Mouse (Mus musculus): ENCODE measurements at regions not wholly inside any gene's neighbourhood (a gene's known extent, or its start where the extent isn't known, plus 50 kb on each side); places are given as distances from the start of the nearest gene placed in this dataset.

DNA sequence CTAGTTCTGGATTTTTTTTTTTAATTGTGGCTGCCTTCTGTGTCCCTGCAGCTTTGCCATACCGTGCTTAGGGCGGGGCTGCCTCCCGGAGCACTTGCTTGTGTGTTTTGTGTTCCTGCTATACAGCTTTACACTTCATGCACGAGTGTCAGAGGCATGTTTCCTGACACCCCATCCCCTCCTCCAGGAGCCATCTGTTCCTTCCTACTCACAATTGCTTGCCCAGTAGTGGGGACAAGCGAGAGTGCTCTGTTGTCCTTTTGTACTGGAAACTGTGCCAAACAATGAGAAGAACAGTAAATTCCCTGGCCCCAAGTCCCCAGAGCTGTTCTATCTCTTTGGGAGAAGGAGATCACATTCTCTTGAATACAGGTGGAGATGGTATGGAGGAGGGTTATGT is 53.5 kb downstream of the Csf2 start:
- DNase-seq (ENCODE audit: low spot score in 2 of 2), result peak in 1 of 2 experiments; percentile 34

DNA sequence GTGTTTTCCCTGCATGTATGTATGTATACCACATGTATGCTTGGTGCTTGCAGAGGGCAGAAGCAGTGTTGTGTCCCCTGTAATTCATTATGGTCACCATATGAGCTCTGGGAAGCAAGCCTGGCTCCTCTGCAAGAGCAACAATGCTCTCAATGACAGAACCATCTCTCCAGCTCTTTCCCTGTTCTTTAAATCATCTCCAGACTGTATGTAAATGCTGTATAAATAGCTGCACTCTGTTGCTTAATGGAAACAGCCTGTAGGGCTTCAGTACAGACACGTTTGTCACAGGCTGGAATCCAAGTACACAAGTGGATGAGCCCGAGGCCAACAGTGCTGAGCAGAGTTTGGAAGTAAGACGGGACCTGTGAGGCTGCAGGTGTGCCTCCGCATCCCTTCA is 54.7 kb downstream of the Csf2 start:
- no peak for DNase-seq (ENCODE audit: low spot score in 2 of 2)

DNA sequence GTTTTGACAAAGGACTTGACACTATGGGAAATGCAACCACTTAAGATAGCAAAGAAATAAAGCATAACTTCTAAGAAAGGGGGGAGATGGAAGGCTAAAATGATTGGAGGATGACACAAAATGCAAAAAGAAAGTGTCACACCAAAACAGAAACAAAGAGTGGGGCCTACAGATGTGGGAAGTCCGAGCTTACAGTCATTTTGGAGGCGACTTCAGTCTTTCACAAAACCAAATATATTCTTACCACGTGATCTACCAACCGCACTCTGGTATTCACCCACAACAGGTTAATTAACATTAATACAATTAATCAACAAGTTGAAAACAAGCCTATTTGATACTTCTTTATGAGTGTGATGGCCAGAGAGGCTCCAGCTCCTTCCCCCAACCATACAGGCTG is 57.2 kb downstream of the Csf2 start:
- no peak for DNase-seq (ENCODE audit: low spot score in 2 of 2)

DNA sequence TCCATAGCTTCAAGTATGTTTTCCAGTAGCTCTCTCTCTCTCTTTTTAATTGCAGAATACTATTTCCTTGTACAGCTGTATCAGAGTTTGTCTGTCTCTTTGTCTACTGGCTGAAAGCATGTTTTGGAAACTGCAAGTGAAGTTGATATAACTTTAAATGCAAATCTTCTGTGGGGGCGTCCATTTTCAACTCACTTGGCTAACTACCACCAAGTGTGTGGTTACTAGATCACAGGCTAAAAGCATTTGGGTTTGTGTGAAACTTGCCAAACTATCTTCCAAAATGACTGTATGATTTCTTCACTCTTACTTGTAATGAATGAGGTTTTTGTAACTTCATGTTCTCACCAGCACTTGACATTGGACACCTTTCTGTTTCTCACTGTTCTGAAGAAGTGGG is 61.6 kb downstream of the Csf2 start:
- no peak for DNase-seq (ENCODE audit: low spot score in 2 of 2)

DNA sequence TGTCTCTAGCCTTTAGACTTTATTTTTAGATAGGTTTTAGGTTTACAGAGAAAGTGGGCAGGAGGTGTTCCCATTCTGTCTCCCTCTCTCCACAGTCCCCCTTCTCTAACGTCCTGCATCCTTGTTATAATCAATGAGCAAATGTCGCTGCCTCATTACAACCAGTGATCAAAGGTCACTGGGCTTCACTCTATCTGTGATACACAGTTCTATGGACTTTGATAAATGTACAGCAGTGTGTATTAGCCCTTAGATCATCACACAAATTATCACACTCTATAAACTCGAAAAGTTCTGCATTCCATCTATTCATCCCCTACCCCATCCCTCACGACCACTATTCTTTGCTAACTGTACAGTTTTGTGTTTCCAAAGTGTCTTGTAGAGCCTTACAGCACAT is 62.1 kb downstream of the Csf2 start:
- no peak for DNase-seq (ENCODE audit: low spot score in 2 of 2)

DNA sequence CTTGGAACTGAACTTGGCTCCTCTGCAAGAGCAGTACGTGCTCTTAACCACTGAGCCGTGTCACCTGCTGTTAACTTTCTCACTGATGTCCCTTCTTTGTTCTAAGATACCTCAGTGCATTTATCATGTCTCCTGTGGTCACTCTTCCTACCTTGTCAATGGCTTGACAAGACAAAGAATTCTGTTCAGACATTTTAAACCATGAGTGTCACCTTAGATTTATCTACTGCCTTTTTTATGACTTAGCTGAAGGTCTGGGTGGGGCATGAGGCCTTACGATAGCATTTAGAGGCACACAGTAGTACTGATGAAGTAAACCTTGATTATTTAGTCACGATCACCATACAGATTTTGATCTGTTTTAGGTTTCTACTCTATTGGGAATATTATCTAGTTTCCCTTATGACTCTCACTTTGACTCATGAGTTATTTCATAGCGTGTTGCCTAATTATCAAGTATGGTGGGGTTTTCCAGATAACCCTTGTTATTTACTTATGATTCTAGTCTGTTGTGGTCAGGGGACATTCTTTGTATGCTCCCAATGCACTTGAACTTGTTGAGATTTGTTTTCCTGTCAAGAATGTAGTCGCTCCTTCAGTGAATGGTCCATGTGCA is 63.6 kb downstream of the Csf2 start:
- DNase-seq (ENCODE audit: low spot score in 2 of 2), result no peak

DNA sequence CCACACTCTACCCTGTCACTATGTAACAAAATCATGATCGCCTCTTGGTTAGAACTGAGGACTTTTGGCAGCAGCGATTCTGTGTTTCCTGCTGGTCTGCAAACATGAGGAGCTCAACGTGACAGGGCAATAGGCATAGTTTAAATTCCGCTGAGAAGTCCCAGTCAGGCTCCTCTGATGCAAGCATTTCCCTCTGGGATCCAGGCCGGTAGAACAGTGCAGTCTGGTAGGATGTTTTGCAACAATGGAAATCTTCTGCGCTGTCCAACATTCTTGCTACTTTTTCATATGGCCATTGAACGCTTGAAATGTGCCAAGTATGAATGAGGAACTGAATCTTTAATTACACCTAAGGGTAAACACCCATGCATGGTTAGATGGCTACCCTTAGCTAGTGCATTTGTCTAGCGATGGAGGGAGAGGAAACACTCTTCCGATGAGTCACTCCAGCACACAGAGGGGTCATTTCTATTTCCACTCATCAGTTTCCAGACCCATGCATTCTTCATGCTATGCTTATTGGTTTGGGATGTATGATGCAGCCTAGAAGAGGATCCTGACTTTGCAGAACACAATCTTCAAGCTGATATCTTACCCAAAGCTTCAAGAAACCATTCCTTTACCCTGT is 67.7 kb downstream of the Csf2 start:
- no peak for DNase-seq (ENCODE audit: low spot score in 2 of 2)
